Mouse (Mus musculus) cerebellum, postnatal 25 days (tissue): Measurements from ENCODE around the gene Lgals4.
"Not testable (repeated sequence)": the region's sequence is repeated elsewhere in the genome, so short reads cannot be mapped to it uniquely, and the experiment has no call there.

Source experiments
- DNase-seq, 2 experiments: peaks; one replicate each; pipeline ENCODE4 v3.0.0; 2021; ENCODE audit warnings: mixed read lengths in 2 of 2

Gene Lgals4

DNA sequence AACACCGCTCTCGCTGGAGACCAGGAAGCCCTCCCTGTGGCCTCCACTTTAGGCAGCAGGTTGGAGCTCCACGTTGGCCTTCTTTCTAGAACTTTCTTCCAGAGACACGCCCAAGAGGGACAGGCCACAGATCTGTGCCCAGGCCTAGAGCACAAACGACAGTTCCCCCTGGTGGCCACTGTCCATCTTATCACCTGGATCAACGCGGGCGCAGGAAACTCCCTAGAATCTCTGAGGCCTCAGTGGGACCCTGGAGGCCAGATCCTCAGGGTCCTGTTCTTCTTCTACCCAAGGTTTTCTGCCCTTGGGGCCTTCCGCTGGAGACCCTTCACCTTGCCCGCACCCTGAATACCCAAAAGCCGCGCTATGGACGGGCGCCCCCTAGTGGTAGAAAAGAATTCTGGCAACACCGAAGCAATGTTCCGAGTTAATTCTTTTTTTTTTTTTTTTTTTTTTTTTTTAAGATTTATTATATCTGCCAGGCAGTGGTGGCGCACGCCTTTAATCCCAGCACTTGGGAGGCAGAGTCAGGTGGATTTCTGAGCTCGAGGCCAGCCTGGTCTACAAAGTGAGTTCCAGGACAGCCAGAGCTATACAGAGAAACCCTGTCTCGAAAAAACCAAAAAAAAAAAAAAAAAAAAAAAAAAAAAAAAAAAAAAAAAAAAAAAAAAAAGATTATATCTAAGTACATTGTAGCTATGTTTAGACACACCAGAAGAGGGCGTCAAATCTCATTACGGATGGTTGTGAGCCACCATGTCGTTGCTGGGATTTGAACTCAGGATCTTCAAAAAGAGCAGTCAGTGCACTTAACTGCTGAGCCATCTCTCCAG lies 34.1 kb downstream of the Lgals4 start:
- peak; percentile 79 to 82 for DNase-seq

DNA sequence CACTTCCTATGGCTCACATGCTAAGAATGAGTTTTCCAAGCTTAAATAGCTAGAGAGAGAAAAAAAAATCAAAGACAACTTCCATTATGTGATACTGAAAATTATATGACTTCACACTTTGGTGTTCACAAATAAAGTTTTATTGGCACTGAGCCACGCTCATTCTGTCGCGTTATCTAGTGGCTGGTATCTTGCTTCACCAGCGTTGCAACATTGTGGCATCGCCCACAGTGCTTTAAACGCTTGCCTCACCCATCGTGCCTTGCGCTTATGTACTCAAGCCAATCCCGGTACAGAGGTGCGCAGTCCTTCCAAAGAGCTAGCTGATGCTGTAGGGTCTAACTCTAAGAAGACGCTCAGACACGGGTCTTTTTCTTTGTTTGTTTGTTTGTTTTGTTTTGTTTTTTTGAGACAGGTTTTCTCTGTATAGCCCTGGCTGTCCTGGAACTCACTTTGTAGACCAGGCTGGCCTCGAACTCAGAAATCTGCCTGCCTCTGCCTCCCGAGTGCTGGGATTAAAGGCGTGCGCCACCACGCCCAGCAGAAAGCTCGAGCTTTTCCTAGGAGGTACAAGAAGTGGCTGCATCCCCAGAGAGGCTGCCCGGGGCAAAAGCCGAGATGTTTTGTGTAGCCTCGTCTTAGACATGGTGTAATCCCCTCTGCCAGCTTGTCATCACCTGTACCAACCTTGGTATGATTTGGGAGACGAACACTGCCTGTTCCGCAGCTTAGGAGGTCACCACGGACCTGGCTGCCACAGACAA lies 37.4 kb downstream of the Lgals4 start:
- no peak for DNase-seq

DNA sequence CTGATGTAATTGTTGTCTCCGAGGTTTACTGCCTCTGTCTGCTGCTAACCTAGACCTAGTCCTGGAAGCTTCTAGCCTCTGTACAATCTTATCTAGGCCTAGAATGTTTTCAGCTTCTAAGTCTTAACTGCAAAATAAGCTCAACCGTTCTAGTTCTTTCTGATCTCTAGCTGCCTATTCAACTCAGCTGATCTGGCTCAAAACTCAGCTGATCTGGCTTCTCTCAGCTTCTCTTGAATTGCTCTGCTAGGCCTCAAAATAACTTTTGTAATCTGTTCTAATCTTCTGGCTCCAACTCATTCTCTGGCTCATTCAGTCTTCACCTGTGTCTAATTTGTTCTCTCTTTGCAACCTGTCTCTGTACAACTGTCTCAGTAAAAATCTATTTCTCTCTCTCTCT lies 40.9 kb downstream of the Lgals4 start:
- no peak for DNase-seq

DNA sequence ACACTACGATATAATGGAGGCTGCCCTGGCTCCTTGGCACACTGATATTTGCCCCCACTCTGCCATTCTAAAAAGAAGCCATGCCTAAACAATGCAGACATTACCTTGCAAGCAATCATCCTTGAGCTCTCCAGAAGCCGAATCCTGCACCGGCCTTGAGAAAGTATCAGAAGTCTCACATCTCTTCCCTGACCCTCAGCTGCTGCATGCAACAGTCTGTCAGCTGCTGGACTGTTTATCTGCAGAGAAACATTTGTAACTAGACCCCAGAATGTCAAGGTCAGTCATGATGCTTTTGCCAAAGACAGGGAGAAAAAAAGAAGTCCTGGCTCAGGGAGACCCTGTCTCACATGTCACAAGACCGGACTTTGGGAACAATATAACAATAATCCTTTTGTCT lies 42.4 kb downstream of the Lgals4 start:
- DNase-seq, result no peak

DNA sequence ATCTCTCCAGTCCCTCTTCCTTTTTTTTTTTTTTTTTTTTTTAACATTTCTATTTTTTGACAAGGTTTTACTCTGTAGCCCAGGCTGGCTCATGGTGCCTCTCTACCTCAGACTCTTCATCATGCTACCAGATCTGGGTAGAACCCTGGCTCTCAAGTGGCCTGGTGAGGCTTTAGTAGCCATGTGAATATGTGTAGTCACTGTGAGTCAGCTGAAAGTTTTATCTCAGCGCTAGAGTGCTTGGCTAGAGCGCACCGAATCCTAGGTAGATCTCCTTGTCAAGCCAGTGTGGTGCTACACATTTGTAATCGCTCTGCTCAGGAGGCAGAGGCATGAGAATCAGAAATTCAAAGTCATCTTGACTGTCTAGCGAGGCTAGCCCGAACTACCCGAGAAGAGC lies 43.5 kb downstream of the Lgals4 start:
- no peak for DNase-seq

DNA sequence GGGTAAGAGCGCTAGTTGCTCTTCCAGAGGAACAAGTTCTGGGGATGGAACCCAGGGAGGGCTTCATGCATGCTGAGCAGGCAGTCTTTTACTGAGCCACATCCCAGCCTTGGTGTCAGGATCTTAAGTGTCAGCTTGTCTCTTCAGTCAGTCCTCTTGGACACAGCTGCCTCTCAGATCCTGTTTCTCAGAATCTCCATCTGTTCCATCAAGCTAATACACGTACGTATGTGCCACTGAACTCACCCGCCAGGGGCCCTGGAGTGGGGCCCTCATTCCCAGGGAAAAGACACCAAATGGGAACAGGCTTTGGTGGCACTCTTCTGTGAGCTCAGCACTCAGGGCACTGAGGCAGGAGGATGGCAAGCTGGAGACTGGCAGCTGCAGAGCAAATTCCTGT lies 44.2 kb downstream of the Lgals4 start:
- no peak for DNase-seq

DNA sequence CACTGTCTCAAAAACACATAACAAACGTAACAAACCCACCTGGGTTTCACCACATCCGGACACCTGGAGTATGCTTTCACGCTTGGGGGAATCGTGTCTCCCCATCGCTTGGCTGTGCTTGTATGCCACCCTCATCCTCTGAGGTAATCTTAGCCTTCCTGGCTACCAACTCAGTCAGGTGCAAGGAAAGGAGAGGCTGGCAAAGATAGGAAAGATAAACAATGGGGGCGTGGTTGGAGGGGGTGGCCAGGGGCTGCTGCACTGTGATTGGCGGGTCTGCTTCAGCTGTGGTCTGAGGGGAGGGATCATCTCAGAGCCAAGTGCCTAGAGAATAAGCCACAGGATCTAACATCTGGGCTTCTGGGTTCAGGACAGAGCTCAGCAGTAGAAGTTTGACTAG lies 46.0 kb downstream of the Lgals4 start:
- DNase-seq, result no peak

DNA sequence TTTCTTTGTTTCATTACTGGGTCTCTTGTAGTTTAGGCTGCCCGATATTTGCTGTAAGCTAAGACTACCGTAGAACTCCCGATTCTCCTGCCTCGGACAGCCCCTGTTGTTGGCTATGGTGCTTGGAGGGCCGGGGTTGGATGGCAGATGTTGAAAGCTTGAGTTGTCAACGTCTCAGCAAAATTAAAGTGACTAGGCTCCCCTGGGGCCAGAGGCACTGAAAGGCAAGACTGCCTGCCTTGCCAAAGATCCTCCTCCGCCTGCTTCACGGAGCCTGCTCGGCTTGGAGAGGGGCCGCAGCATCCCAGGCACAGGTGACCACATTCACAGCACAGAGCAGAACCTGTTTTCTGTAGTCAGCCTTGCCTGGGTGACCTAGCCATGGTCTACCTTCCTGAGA lies 46.9 kb downstream of the Lgals4 start:
- no peak for DNase-seq

DNA sequence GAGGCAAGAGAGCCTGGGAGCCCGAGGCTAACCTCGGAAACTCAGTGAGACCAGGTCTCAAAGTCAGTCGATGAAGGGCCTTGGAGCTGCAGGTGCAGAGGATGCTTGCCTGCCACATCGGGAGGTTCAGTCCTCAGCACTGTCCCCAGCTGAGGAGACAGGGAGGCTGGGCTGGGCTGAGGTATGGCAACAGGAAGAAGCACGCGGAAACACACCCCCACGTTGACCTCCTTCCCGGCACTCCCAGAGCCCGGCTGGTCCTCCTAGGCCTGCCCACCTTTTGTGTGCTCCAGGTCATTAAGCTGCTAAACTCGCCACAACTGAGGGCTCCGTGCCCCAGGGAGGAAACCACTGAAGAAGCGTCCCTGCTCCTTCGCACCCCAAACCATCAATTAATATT lies 47.5 kb downstream of the Lgals4 start, which contains the start of gene Capn12:
Gene Capn12 (plus strand): TSS at position 224 of the 400 bp plus-strand sequence.
- DNase-seq, result no peak

DNA sequence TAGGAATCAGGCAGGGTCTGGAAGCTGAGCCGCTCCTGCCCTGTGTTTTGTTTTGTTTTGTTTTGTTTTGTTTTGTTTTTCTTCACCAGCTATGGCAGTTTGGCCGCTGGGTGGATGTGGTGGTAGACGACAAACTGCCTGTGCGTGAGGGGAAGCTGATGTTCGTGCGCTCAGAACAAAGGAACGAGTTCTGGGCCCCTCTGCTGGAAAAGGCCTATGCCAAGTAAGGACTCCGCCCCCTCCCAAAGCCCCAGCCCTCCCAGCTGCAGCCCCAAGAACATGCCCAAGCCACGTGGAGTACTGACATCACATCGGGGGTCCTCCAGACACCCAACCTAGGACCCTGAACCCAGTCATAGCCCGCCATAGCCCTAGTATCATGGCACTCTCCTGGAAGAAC lies 49.4 kb downstream of the Lgals4 start:
- no peak for DNase-seq

GRCm38 (mm10) chr7:28883704-28884103 lies 50.0 kb downstream of the Lgals4 start:
- DNase-seq, result not testable (repeated sequence)

DNA sequence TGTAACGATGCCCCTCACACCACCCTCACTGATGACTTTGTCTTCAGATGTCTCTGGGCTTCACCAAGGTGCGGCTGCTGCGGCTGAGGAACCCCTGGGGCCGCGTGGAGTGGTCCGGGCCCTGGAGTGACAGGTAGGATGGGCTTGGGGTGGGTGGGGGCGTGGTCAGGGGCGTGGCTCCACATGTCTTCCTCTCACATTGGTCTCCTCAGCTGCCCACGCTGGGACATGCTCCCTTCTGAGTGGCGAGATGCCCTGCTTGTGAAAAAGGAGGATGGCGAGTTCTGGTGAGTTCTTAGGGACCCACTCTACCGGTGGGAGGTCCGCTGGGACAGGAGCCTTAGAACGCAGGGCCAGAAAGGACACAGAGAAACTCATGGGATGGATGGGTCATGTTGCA lies 52.8 kb downstream of the Lgals4 start:
- DNase-seq, result no peak

GRCm38 (mm10) chr7:28888701-28889161 lies 55.1 kb downstream of the Lgals4 start:
- peak; percentile 38 to 49 for DNase-seq
